Mouse (Mus musculus): ENCODE data around the gene Acr. TPM values are rescaled to one million over a fixed set of nuclear protein-coding genes. Genes with fewer than 3 reads are reported as not detected.

Acr gene
- polyA plus RNA-seq (2015; fragmentation: Nextera tagmentation; extraction: Ambion mirVana): 0.10 and 0.11 TPM in 2 replicates

GRCm38 (mm10) chr15:89568114-89568513, at the start of gene Acr:
TSS of gene Acr (plus strand) at chr15:89568326.

GRCm38 (mm10) chr15:89591723-89592455, 23.8 kb downstream of the Acr start, which contains the start of gene Rabl2:
TSS of gene Rabl2 (minus strand) at chr15:89591923.

Other genes starting within 250 kb of the Acr start
- gene Adm2, start 245.6 kb upstream of the Acr start, polyA plus RNA-seq (2015; fragmentation: Nextera tagmentation; extraction: Ambion mirVana): 0.40 and 0.57 TPM in 2 replicates
- gene Miox, start 233.9 kb upstream of the Acr start, polyA plus RNA-seq (2015; fragmentation: Nextera tagmentation; extraction: Ambion mirVana): not detected in 2 replicates
- 43.3 and 44.4 TPM in 2 replicates for gene Lmf2, start 212.7 kb upstream of the Acr start, polyA plus RNA-seq (2015; fragmentation: Nextera tagmentation; extraction: Ambion mirVana)
- gene Ncaph2, start 212.6 kb upstream of the Acr start, polyA plus RNA-seq (2015; fragmentation: Nextera tagmentation; extraction: Ambion mirVana): 87.6 and 102 TPM in 2 replicates
- 5.2 and 7.6 TPM in 2 replicates for gene Sco2, start 194.5 kb upstream of the Acr start, polyA plus RNA-seq (2015; fragmentation: Nextera tagmentation; extraction: Ambion mirVana)
- gene Tymp, start 191.3 kb upstream of the Acr start, polyA plus RNA-seq (2015; fragmentation: Nextera tagmentation; extraction: Ambion mirVana): 1.5 and 1.9 TPM in 2 replicates
- 0.17 and 0.23 TPM in 2 replicates for gene Odf3b, start 189.0 kb upstream of the Acr start, polyA plus RNA-seq (2015; fragmentation: Nextera tagmentation; extraction: Ambion mirVana)
- not detected in 2 replicates for gene Klhdc7b, start 183.4 kb upstream of the Acr start, polyA plus RNA-seq (2015; fragmentation: Nextera tagmentation; extraction: Ambion mirVana)
- gene Syce3, start 157.8 kb upstream of the Acr start, polyA plus RNA-seq (2015; fragmentation: Nextera tagmentation; extraction: Ambion mirVana): not detected in 2 replicates
- 0.67 and 0.69 TPM in 2 replicates for gene Cpt1b, start 142.5 kb upstream of the Acr start, polyA plus RNA-seq (2015; fragmentation: Nextera tagmentation; extraction: Ambion mirVana)
- 2.0 and 2.6 TPM in 2 replicates for gene C730034F03Rik, start 138.7 kb upstream of the Acr start, polyA plus RNA-seq (2015; fragmentation: Nextera tagmentation; extraction: Ambion mirVana)
- gene Gm44502, start 138.6 kb upstream of the Acr start, polyA plus RNA-seq (2015; fragmentation: Nextera tagmentation; extraction: Ambion mirVana): 0.19 TPM in 1 of 2 replicates, not detected in the other
- 35.8 and 36.2 TPM in 2 replicates for gene Chkb, start 138.4 kb upstream of the Acr start, polyA plus RNA-seq (2015; fragmentation: Nextera tagmentation; extraction: Ambion mirVana)
- 0.63 and 1.0 TPM in 2 replicates for gene Mapk8ip2, start 114.4 kb upstream of the Acr start, polyA plus RNA-seq (2015; fragmentation: Nextera tagmentation; extraction: Ambion mirVana)
- 22.7 and 25.5 TPM in 2 replicates for gene Arsa, start 90.9 kb upstream of the Acr start, polyA plus RNA-seq (2015; fragmentation: Nextera tagmentation; extraction: Ambion mirVana)
- 0.55 and 0.70 TPM in 2 replicates for gene Shank3, start 68.7 kb upstream of the Acr start, polyA plus RNA-seq (2015; fragmentation: Nextera tagmentation; extraction: Ambion mirVana)
- gene Rabl2, start 23.6 kb downstream of the Acr start, polyA plus RNA-seq (2015; fragmentation: Nextera tagmentation; extraction: Ambion mirVana): 16.4 and 19.0 TPM in 2 replicates